ENCODE assay signal across 8 mouse cellular contexts in the genomic region with DNA sequence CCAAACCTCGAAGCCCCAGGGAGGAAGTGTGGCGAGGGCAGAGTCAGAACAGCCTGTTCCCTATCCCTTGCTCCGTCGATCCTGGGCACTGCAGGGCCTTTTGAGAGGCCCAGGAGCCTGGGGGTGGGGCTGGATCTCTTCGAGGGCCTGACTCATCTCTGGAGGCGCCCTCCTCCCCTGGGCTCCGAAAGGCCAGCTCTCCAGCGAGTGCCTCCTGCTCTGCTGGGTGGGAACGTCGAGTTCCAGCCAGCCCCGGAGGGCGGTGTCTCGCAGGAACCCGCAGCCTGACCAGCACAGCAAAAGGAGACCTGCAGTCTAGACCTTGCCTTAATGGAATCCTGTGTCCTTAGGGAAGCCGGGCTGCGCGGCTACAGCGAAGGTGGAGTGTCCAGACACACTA. TPM values are rescaled to one million over a fixed set of nuclear protein-coding genes. Genes with fewer than 3 reads are reported as not detected.
DNase-seq lines count a peak whose midpoint lies in the region; ATAC-seq and TF ChIP-seq lines count a peak whose summit lies in the region.

No protein-coding gene starts in this region.

- 18% methylated on average over 18 of the region's 18 CpGs for WGBS in neural tube, embryonic 13.5 days
- WGBS in neural tube, embryonic 15.5 days, result 25% methylated on average over 18 of the region's 18 CpGs
- WGBS in embryonic facial prominence, embryonic 14.5 days, result 12% methylated on average over 14 of the region's 18 CpGs
- WGBS in limb, embryonic 14.5 days, result 27% methylated on average over 15 of the region's 18 CpGs

- no peak overlapping the region for H3K27ac ChIP-seq in neural tube, embryonic 13.5 days (replicated peaks)
- H3K27ac ChIP-seq in neural tube, embryonic 15.5 days (replicated peaks), result no peak overlapping the region
- peak overlapping the region; percentile 52 for H3K27ac ChIP-seq in embryonic facial prominence, embryonic 14.5 days (replicated peaks; ENCODE audit: low read depth, low read length)
- H3K27ac ChIP-seq in limb, embryonic 14.5 days (replicated peaks; ENCODE audit: low read depth, low read length), result peak overlapping the region; percentile 33; the same call in 1 of the 2 replicates

- intact Hi-C loops in heart, postnatal 10 days (cut with DNase I), result no loop called here

- H3K4me2 ChIP-seq in neural tube, embryonic 13.5 days, result no peak overlapping the region
- H3K4me2 ChIP-seq in neural tube, embryonic 15.5 days, result no peak overlapping the region
- H3K4me2 ChIP-seq in embryonic facial prominence, embryonic 14.5 days (ENCODE audit: low read depth, low read length), result peak overlapping the region; percentile 4; the same call in 1 of the 2 replicates
- H3K4me2 ChIP-seq in limb, embryonic 14.5 days (replicated peaks; ENCODE audit: low read depth, low read length, severe bottlenecking), result peak overlapping the region; percentile 13; the same call in 1 of the 2 replicates

- peak overlapping the region; percentile 36 for H3K9ac ChIP-seq in neural tube, embryonic 13.5 days
- H3K9ac ChIP-seq in neural tube, embryonic 15.5 days (replicated peaks), result no peak overlapping the region
- 0 out of 2 replicates have a peak overlapping the region, but pooled peaks have one; percentile 37 for H3K9ac ChIP-seq in embryonic facial prominence, embryonic 14.5 days (ENCODE audit: low read depth, low read length)
- H3K9ac ChIP-seq in limb, embryonic 14.5 days (ENCODE audit: low read depth, low read length, severe bottlenecking), result peak overlapping the region; percentile 28; the same call in 1 of the 2 replicates

- no peaks in the 10 kb centered on the region for H3K36me3 ChIP-seq in neural tube, embryonic 13.5 days
- no peaks in the 10 kb centered on the region for H3K36me3 ChIP-seq in neural tube, embryonic 15.5 days
- H3K36me3 ChIP-seq in embryonic facial prominence, embryonic 14.5 days (ENCODE audit: control insufficient read depth, insufficient read depth, low read length), result no peaks in the 10 kb centered on the region
- H3K36me3 ChIP-seq in limb, embryonic 14.5 days (ENCODE audit: control insufficient read depth, insufficient read depth, low read length), result no peaks in the 10 kb centered on the region

- TF ChIP-seq POLR2A in limb, embryonic 14.5 days (IDR thresholded peaks at IDR 0.05; ENCODE audit: borderline replicate concordance, extremely low read depth, insufficient read depth, insufficient read length), result no peak

- H3K4me3 ChIP-seq in neural tube, embryonic 13.5 days, result no peak overlapping the region
- no peak overlapping the region for H3K4me3 ChIP-seq in neural tube, embryonic 15.5 days (replicated peaks)
- H3K4me3 ChIP-seq in embryonic facial prominence, embryonic 14.5 days (ENCODE audit: low read depth, low read length), result no peak overlapping the region
- no peak overlapping the region for H3K4me3 ChIP-seq in limb, embryonic 14.5 days (replicated peaks; ENCODE audit: low read length)

- H3K4me1 ChIP-seq in neural tube, embryonic 13.5 days (replicated peaks), result peaks cover 18% of the 10 kb centered on the region
- peaks cover 9% of the 10 kb centered on the region for H3K4me1 ChIP-seq in neural tube, embryonic 15.5 days
- peaks cover 12% of the 10 kb centered on the region for H3K4me1 ChIP-seq in embryonic facial prominence, embryonic 14.5 days (ENCODE audit: control insufficient read depth, insufficient read depth, low read length)
- peaks cover 9% of the 10 kb centered on the region for H3K4me1 ChIP-seq in limb, embryonic 14.5 days (ENCODE audit: control insufficient read depth, insufficient read depth, low read length)

- DNase-seq in embryonic facial prominence, embryonic 14.5 days (ENCODE audit: low spot score), result peak; percentile 68
- peak; percentile 64 to 71 for DNase-seq in heart, postnatal 10 days
- no peak for DNase-seq in limb, embryonic 14.5 days (ENCODE audit: low spot score)
- peak; percentile 87 for DNase-seq in testis, postnatal 14 days (ENCODE audit: low spot score)
- no peak for DNase-seq in layer of hippocampus, adult 9-11 months
- no peak for DNase-seq in layer of hippocampus, adult 9-10 months (ENCODE audit: low spot score)

- peaks cover 8% of the 10 kb centered on the region; the same call in 1 of the 2 replicates for H3K9me3 ChIP-seq in neural tube, embryonic 13.5 days
- no peaks in the 10 kb centered on the region for H3K9me3 ChIP-seq in neural tube, embryonic 15.5 days (replicated peaks)
- 0 out of 2 replicates have a peak, but pooled peaks cover 3% of the 10 kb centered on the region for H3K9me3 ChIP-seq in embryonic facial prominence, embryonic 14.5 days (ENCODE audit: control insufficient read depth, low read length)
- no peaks in the 10 kb centered on the region for H3K9me3 ChIP-seq in limb, embryonic 14.5 days (ENCODE audit: control insufficient read depth, low read length)

- ATAC-seq in neural tube, embryonic 13.5 days (ENCODE audit: low read depth), result no peak
- no peak for ATAC-seq in neural tube, embryonic 15.5 days (ENCODE audit: low FRiP score)
- ATAC-seq in embryonic facial prominence, embryonic 14.5 days (ENCODE audit: low read depth), result peak; percentile 62
- no peak for ATAC-seq in limb, embryonic 14.5 days (ENCODE audit: low FRiP score, low read depth)

- no peaks in the 10 kb centered on the region for H3K27me3 ChIP-seq in neural tube, embryonic 13.5 days
- no peaks in the 10 kb centered on the region for H3K27me3 ChIP-seq in neural tube, embryonic 15.5 days (replicated peaks)
- H3K27me3 ChIP-seq in embryonic facial prominence, embryonic 14.5 days (replicated peaks; ENCODE audit: control insufficient read depth, insufficient read depth, low read length), result no peaks in the 10 kb centered on the region
- no peaks in the 10 kb centered on the region for H3K27me3 ChIP-seq in limb, embryonic 14.5 days (ENCODE audit: control insufficient read depth, insufficient read depth, low read length)

RNA-seq across cellular contexts. Expression of gene 1700001O22Rik, which starts 50.2 kb away (rescaled TPM):
- polyA plus RNA-seq in neural tube, embryonic 13.5 days (2015; fragmentation: Nextera tagmentation; extraction: Ambion mirVana), result 0.91 and 1.3 TPM in 2 replicates
- polyA plus RNA-seq in neural tube, embryonic 15.5 days (2015; fragmentation: Nextera tagmentation; extraction: Ambion mirVana), result 1.5 and 2.2 TPM in 2 replicates
- 1.9 and 2.5 TPM in 2 replicates for polyA plus RNA-seq in embryonic facial prominence, embryonic 14.5 days (2014; fragmentation: Nextera tagmentation; extraction: Ambion mirVana)
- total RNA-seq in heart, postnatal 10 days (2021), result 1 to 10 TPM in 1 of 2 experiments, under 1 TPM in 1; 0.93 to 1.7 TPM
- polyA plus RNA-seq in limb, embryonic 14.5 days (2012; rRNA removed), result 3.3 and 3.4 TPM in 2 replicates
- 2.7 and 3.4 TPM in 2 replicates for polyA plus RNA-seq in limb, embryonic 14.5 days (2014; fragmentation: Nextera tagmentation; extraction: Ambion mirVana)

RNA-seq across cellular contexts. Expression of gene Ntmt1, which starts 54.4 kb away (rescaled TPM):
- 101 and 107 TPM in 2 replicates for polyA plus RNA-seq in neural tube, embryonic 13.5 days (2015; fragmentation: Nextera tagmentation; extraction: Ambion mirVana)
- 92.6 and 107 TPM in 2 replicates for polyA plus RNA-seq in neural tube, embryonic 15.5 days (2015; fragmentation: Nextera tagmentation; extraction: Ambion mirVana)
- polyA plus RNA-seq in embryonic facial prominence, embryonic 14.5 days (2014; fragmentation: Nextera tagmentation; extraction: Ambion mirVana), result 81.7 and 85.6 TPM in 2 replicates
- 10 to 100 TPM; 41.3 to 41.9 TPM for total RNA-seq in heart, postnatal 10 days (2021)
- polyA plus RNA-seq in limb, embryonic 14.5 days (2012; rRNA removed), result 59.5 and 66.8 TPM in 2 replicates
- 84.2 and 91.0 TPM in 2 replicates for polyA plus RNA-seq in limb, embryonic 14.5 days (2014; fragmentation: Nextera tagmentation; extraction: Ambion mirVana)

Comparison
In these comparisons a context has a peak if more than half of its experiments do, and no peak if none do; other contexts are left out.
1. H3K27ac ChIP-seq: peak in embryonic facial prominence, embryonic 14.5 days (single experiment) and limb, embryonic 14.5 days (single experiment); none in neural tube, embryonic 13.5 days (single experiment) and neural tube, embryonic 15.5 days (single experiment).
2. H3K4me2 ChIP-seq: peak in embryonic facial prominence, embryonic 14.5 days (single experiment) and limb, embryonic 14.5 days (single experiment); none in neural tube, embryonic 13.5 days (single experiment) and neural tube, embryonic 15.5 days (single experiment).
3. DNase-seq: peak in embryonic facial prominence, embryonic 14.5 days (single experiment), heart, postnatal 10 days (2 of 2) and testis, postnatal 14 days (single experiment); none in limb, embryonic 14.5 days (single experiment), layer of hippocampus, adult 9-11 months (single experiment) and layer of hippocampus, adult 9-10 months (single experiment).